8 mouse cellular contexts compared by ENCODE assay signal in genomic region chr5:123134186-123134874, GRCm38 (mm10). TPM values are rescaled to one million over a fixed set of nuclear protein-coding genes. Genes with fewer than 3 reads are reported as not detected.
DNase-seq lines count a peak whose midpoint lies in the region; ATAC-seq and TF ChIP-seq lines count a peak whose summit lies in the region.

No protein-coding gene starts in this region.

- no peak for ATAC-seq in neural tube, embryonic 11.5 days (ENCODE audit: insufficient read depth, low FRiP score, low TSS enrichment)
- ATAC-seq in intestine, postnatal 0 days = no peak

- H3K4me2 ChIP-seq in neural tube, embryonic 11.5 days (ENCODE audit: low read depth) = peak overlapping the region; percentile 100
- H3K4me2 ChIP-seq in intestine, postnatal 0 days (replicated peaks; ENCODE audit: low read depth) = peak overlapping the region; percentile 98

- no peak for DNase-seq in neural tube, embryonic 11.5 days (ENCODE audit: low spot score)
- no peak for DNase-seq in neural tube, embryonic 10.5 days (ENCODE audit: extremely low spot score, low spot score)
- DNase-seq in cerebellum, postnatal 10 days = peak; percentile 88 to 92
- DNase-seq in heart, adult 11 months = peak; percentile 99
- DNase-seq in lung, adult 18-20 months = peak; percentile 90 to 92
- peak; percentile 74 for DNase-seq in right cerebral cortex, postnatal 14 days
- DNase-seq in layer of hippocampus, adult 8-10 months (ENCODE audit: low spot score in 2 of 2) = no peak

- H3K27ac ChIP-seq in neural tube, embryonic 11.5 days (ENCODE audit: low read depth, low read length) = peak overlapping the region; percentile 58; the same call in 1 of the 2 replicates
- H3K27ac ChIP-seq in intestine, postnatal 0 days (ENCODE audit: low read depth, low read length) = peak overlapping the region; percentile 100

- peak; percentile 25; the same call in 1 of the 2 replicates for TF ChIP-seq CTCF in intestine, postnatal 0 days (IDR thresholded peaks at IDR 0.05; ENCODE audit: low read depth)

- peaks cover 50% of the 10 kb centered on the region for H3K4me1 ChIP-seq in neural tube, embryonic 11.5 days (ENCODE audit: control insufficient read depth, insufficient read depth, low read length)
- H3K4me1 ChIP-seq in intestine, postnatal 0 days (replicated peaks; ENCODE audit: control insufficient read depth, insufficient read depth, low read length) = peaks cover 12% of the 10 kb centered on the region

- H3K27me3 ChIP-seq in neural tube, embryonic 11.5 days (ENCODE audit: control insufficient read depth, insufficient read depth, low read length) = no peaks in the 10 kb centered on the region
- no peaks in the 10 kb centered on the region for H3K27me3 ChIP-seq in intestine, postnatal 0 days (replicated peaks; ENCODE audit: control insufficient read depth, insufficient read depth, low read length)

- H3K9me3 ChIP-seq in neural tube, embryonic 11.5 days (ENCODE audit: control insufficient read depth, low read length) = no peaks in the 10 kb centered on the region
- no peaks in the 10 kb centered on the region for H3K9me3 ChIP-seq in intestine, postnatal 0 days (ENCODE audit: control insufficient read depth)

- H3K4me3 ChIP-seq in neural tube, embryonic 11.5 days (ENCODE audit: low read depth, low read length) = peak overlapping the region; percentile 84
- no peak overlapping the region for H3K4me3 ChIP-seq in intestine, postnatal 0 days (ENCODE audit: low read depth, low read length)

- 20% methylated on average over 13 of the region's 13 CpGs for WGBS in neural tube, embryonic 11.5 days
- WGBS in intestine, postnatal 0 days = 14% methylated on average over 13 of the region's 13 CpGs

- H3K9ac ChIP-seq in neural tube, embryonic 11.5 days (ENCODE audit: low read length) = peak overlapping the region; percentile 41
- H3K9ac ChIP-seq in intestine, postnatal 0 days (ENCODE audit: low read depth, low read length) = no peak overlapping the region

- peaks cover 4% of the 10 kb centered on the region for H3K36me3 ChIP-seq in neural tube, embryonic 11.5 days (ENCODE audit: control insufficient read depth, insufficient read depth, low read length)
- H3K36me3 ChIP-seq in intestine, postnatal 0 days (ENCODE audit: control insufficient read depth, insufficient read depth) = no peaks in the 10 kb centered on the region; the same call in 1 of the 2 replicates

RNA-seq across cellular contexts. Expression of gene Rhof, which starts 1.8 kb away (rescaled TPM):
- polyA plus RNA-seq in neural tube, embryonic 11.5 days (2014; fragmentation: Nextera tagmentation; extraction: Ambion mirVana) = 1.6 and 2.6 TPM in 2 replicates
- polyA plus RNA-seq in intestine, postnatal 0 days (2015; fragmentation: Nextera tagmentation; extraction: Ambion mirVana) = 17.0 TPM in 2 replicates
- 10 to 100 TPM; 42.0 to 46.6 (median 45.3) TPM for total RNA-seq in layer of hippocampus, adult 8-10 months (2022)

RNA-seq across cellular contexts. Expression of gene Setd1b, which starts 7.7 kb away (rescaled TPM):
- polyA plus RNA-seq in neural tube, embryonic 11.5 days (2014; fragmentation: Nextera tagmentation; extraction: Ambion mirVana) = 10.9 and 12.2 TPM in 2 replicates
- polyA plus RNA-seq in intestine, postnatal 0 days (2015; fragmentation: Nextera tagmentation; extraction: Ambion mirVana) = 5.4 and 6.7 TPM in 2 replicates
- total RNA-seq in layer of hippocampus, adult 8-10 months (2022) = 10 to 100 TPM; 33.1 to 37.9 (median 35.0) TPM

RNA-seq across cellular contexts. Expression of gene Psmd9, which starts 34.9 kb away (rescaled TPM):
- 68.3 and 69.0 TPM in 2 replicates for polyA plus RNA-seq in neural tube, embryonic 11.5 days (2014; fragmentation: Nextera tagmentation; extraction: Ambion mirVana)
- polyA plus RNA-seq in intestine, postnatal 0 days (2015; fragmentation: Nextera tagmentation; extraction: Ambion mirVana) = 50.9 and 57.5 TPM in 2 replicates
- 10 to 100 TPM; 26.2 to 34.3 (median 27.4) TPM for total RNA-seq in layer of hippocampus, adult 8-10 months (2022)

RNA-seq across cellular contexts. Expression of gene Hpd, which starts 48.2 kb away (rescaled TPM):
- not detected in 2 replicates for polyA plus RNA-seq in neural tube, embryonic 11.5 days (2014; fragmentation: Nextera tagmentation; extraction: Ambion mirVana)
- 3.9 and 4.7 TPM in 2 replicates for polyA plus RNA-seq in intestine, postnatal 0 days (2015; fragmentation: Nextera tagmentation; extraction: Ambion mirVana)
- total RNA-seq in layer of hippocampus, adult 8-10 months (2022) = not detected

Comparison
In these comparisons a context has a peak if more than half of its experiments do, and no peak if none do; other contexts are left out.
1. DNase-seq: peak in cerebellum, postnatal 10 days (2 of 2), heart, adult 11 months (single experiment), lung, adult 18-20 months (2 of 2) and right cerebral cortex, postnatal 14 days (single experiment); none in neural tube, embryonic 11.5 days (single experiment), neural tube, embryonic 10.5 days (single experiment) and layer of hippocampus, adult 8-10 months (0 of 2).